Mouse (Mus musculus) midbrain, embryonic 14.5 days (tissue): ENCODE results near the gene Arhgef17. TPM values are rescaled to one million over a fixed set of nuclear protein-coding genes. Genes with fewer than 3 reads are reported as not detected.

Source experiments
- ATAC-seq: fragments of 200-750 bp; cut with Nextera tagmentation; 2 replicates; pipeline ENCODE4 v1.8.0; 2017; ENCODE audit warnings: moderate number of reproducible peaks, moderate library complexity; ENCODE audit not compliant: low FRiP score, low TSS enrichment
- DNase-seq: peaks from one replicate; pipeline ENCODE4 v3.0.0-alpha.2; 2015
- H3K27ac ChIP-seq: fragments of 300-500 bp; sonication (generic); replicated peaks from 2 replicates; pipeline ENCODE4 v1.5.1; 2014; ENCODE audit warnings: mild to moderate bottlenecking, low read depth, low read length, moderate library complexity
- H3K27me3 ChIP-seq: fragments of 300-500 bp; sonication (generic); 2 replicates; pipeline ENCODE4 v1.6.1; 2014; ENCODE audit warnings: low read length, control low read depth, mixed read lengths; ENCODE audit not compliant: control insufficient read depth, insufficient read depth
- H3K36me3 ChIP-seq: fragments of 300-500 bp; sonication (generic); 2 replicates; pipeline ENCODE4 v1.6.1; 2014; ENCODE audit warnings: low read length, control low read depth; ENCODE audit not compliant: control insufficient read depth, insufficient read depth
- H3K4me1 ChIP-seq: fragments of 300-500 bp; sonication (generic); 2 replicates; pipeline ENCODE4 v1.6.1; 2014; ENCODE audit warnings: mild to moderate bottlenecking, antibody characterized with exemption, low read length, control low read depth; ENCODE audit not compliant: control insufficient read depth, insufficient read depth
- H3K4me2 ChIP-seq: fragments of 300-500 bp; sonication (generic); 2 replicates; pipeline ENCODE4 v1.6.1; 2014; ENCODE audit warnings: mild to moderate bottlenecking, low read length, moderate library complexity
- H3K4me3 ChIP-seq: fragments of 300-500 bp; sonication (generic); replicated peaks from 2 replicates; pipeline ENCODE4 v1.5.1; 2014; ENCODE audit warnings: low read depth, low read length
- H3K9ac ChIP-seq: fragments of 300-500 bp; sonication (generic); replicated peaks from 2 replicates; pipeline ENCODE4 v1.6.1; 2014; ENCODE audit warnings: mild to moderate bottlenecking, low read length, moderate library complexity
- H3K9me3 ChIP-seq: fragments of 300-500 bp; sonication (generic); 2 replicates; pipeline ENCODE4 v1.6.1; 2016; ENCODE audit warnings: low read length, control low read depth, mixed read lengths; ENCODE audit not compliant: control insufficient read depth
- WGBS: fragments of 180-500 bp; shearing (Covaris S2); extraction: QIAGEN DNeasy Blood & Tissue Kit; methylation state at CpG from one replicate; pipeline ENCODE4 v1.1.7; 2014; 5-methylcytosine and 5-hydroxymethylcytosine counted together
- polyA plus RNA-seq: library from polyadenylated mRNA; unstranded; fragments of >200 nt; fragmentation: Nextera tagmentation; extraction: Ambion mirVana; gene quantifications from 2 replicates; pipeline ENCODE4 v1.2.1, GENCODE M21; 2014

Arhgef17 gene
- 12.1 and 13.2 TPM in 2 replicates for polyA plus RNA-seq

DNA sequence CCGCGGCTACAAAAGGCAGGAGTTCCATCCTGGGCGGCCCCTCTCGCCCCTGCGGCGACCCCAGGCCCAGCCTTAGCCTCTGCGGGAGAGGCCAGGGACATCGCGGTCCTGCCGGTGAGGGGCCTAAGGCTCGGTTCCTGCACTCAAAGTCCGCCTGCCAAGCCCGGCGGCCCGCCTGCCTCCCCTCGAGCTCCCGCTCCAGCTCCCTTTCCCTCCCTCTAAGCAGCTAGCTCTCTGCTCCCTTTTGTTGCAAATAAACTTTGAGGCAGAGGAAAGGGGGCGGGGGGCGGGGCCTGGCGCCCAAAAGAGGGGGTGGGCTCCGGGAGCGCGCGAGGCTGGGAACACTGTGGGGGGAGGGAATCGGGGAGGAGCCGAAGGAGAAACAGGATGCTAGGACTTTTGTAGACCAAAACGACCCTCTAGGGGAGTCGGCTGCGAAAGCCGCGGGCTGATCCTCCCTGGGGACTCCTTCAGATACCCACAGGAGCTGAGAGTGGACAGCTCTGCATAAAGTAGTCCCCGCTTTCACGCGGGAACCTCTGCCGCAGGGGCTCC lies at the start of gene Arhgef17:
Gene Arhgef17 (minus strand): TSS at position 182 of the 555 bp plus-strand sequence.
- Histone ChIP-seq H3K4me1 (peaks cover 18% of the 10 kb centered on the region), H3K9me3 (no peaks in the 10 kb centered on the region), H3K27me3 (peaks cover 32% of the 10 kb centered on the region), H3K4me2 (peak within 1 kb of the TSS; percentile 81), H3K27ac (peak within 1 kb of the TSS; percentile 63), H3K4me3 (peak within 1 kb of the TSS; percentile 36), H3K9ac (peak within 1 kb of the TSS; percentile 50), H3K36me3 (no peaks in the 10 kb centered on the region)
- WGBS: under 1% methylated on average over 34 of the region's 35 CpGs
- peak; percentile 76 for DNase-seq
- ATAC-seq: peak; percentile 62

DNA sequence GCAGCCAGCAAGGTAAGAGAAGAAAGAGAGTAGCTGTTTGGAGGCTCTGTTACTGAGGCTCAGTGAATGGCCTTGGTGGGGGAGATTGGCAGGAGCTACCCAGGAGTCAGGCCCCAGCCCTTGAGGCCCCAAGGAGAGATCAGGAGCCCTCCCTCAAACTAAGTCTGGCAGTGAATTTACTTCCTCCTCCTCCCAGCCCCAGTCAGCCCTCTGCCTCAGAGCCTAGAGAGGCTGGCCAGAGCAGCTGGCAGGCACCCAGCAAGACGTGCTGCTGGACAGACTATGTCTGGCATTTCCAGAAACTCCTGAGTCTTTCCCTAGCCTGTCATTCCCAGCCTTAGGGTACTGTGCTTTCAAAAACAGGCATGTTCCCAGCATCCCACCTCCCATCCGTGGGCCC lies 47.3 kb upstream of the Arhgef17 start:
- no peaks in the 10 kb centered on the region for H3K36me3 ChIP-seq
- H3K27ac ChIP-seq: no peak overlapping the region
- no peaks in the 10 kb centered on the region for H3K9me3 ChIP-seq
- H3K27me3 ChIP-seq: peaks cover 4% of the 10 kb centered on the region
- DNase-seq (peak; percentile 33), ATAC-seq (no peak)
- H3K4me2 ChIP-seq: no peak overlapping the region
- H3K9ac ChIP-seq: no peak overlapping the region
- H3K4me1 ChIP-seq: peaks cover 5% of the 10 kb centered on the region; the same call in 1 of the 2 replicates
- WGBS: 40% methylated on average over 2 of the region's 2 CpGs
- H3K4me3 ChIP-seq: no peak overlapping the region

DNA sequence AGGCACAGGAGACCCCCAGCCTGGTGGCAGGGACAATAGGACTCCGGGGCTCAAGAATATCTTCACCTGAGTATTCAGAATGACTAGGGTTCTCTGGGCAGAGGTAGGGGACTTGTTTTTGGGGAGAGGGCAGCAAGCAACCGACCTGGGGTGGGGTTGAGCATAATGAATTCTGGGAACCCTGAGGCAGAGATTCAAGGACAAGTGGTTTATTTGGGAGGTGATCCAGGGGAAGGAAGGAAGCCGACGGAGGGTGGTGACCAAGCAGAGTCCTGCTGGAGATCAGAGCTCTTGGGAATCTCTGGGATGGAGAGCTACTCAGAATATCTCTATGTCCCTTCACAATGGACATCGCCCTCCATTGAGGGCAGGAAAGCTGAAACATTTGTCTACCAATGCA lies 46.3 kb upstream of the Arhgef17 start:
- ATAC-seq: no peak

DNA sequence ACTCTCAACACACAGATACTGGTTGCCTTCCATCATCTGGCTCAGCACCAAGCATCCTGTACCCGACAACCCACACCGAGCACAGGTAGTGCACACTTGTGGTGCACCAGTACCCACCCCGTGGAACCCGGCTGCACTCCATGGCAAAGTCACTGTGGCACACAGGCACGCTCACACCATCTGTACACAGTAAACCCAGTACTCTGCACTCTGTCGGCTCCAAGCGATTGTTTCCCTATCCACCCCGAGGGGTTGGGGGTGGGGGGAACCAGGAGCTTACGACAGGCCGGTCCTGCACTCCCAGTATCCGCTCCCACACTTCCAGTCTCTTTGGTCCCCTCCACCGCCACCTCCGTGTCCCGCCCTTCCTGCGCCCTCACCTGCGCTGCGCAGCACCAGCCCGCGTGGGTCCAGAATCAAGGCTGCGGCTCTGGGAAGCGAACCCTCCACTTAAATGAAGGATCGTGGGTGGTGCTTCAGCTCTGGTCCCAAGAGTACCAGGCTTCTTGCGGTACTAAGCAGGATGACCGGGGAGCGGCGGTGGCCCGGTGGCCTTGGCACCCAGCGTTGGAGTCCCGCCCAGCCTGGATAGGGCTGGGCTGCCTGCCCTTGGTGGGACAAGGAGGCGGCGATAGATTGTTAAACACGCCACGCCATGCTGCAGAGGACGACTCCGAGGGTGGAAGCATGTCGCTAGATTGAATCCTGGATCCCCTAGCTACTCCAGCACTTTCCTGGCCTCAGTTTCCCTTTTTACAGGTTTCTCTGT lies 42.4 kb upstream of the Arhgef17 start, which contains the start of gene P2ry6:
Gene P2ry6 (minus strand): TSS at position 515 of the 769 bp plus-strand sequence.
- H3K4me3 ChIP-seq: peak within 1 kb of the TSS; percentile 25
- ATAC-seq: no peak; the same call in 1 of the 2 replicates
- no peaks in the 10 kb centered on the region for H3K9me3 ChIP-seq
- DNase-seq: peak; percentile 39
- no peaks in the 10 kb centered on the region for H3K36me3 ChIP-seq
- H3K4me1 ChIP-seq: peaks cover 5% of the 10 kb centered on the region; the same call in 1 of the 2 replicates
- WGBS: 5% methylated on average over 36 of the region's 36 CpGs
- no peak within 1 kb of the TSS for H3K27ac ChIP-seq
- peak within 1 kb of the TSS; percentile 31 for H3K9ac ChIP-seq
- H3K27me3 ChIP-seq: peaks cover 17% of the 10 kb centered on the region
- peak within 1 kb of the TSS; percentile 53 for H3K4me2 ChIP-seq

More for the DNA sequence above, 46.3 kb upstream of the Arhgef17 start:
- peaks cover 14% of the 10 kb centered on the region for H3K27me3 ChIP-seq
- H3K36me3 ChIP-seq: no peaks in the 10 kb centered on the region
- DNase-seq: no peak
- 85% methylated on average over 5 of the region's 5 CpGs for WGBS
- H3K4me3 ChIP-seq: no peak overlapping the region
- no peaks in the 10 kb centered on the region for H3K9me3 ChIP-seq
- no peak overlapping the region for H3K4me2 ChIP-seq
- H3K9ac ChIP-seq: no peak overlapping the region
- H3K4me1 ChIP-seq: peaks cover 5% of the 10 kb centered on the region; the same call in 1 of the 2 replicates
- no peak overlapping the region for H3K27ac ChIP-seq

DNA sequence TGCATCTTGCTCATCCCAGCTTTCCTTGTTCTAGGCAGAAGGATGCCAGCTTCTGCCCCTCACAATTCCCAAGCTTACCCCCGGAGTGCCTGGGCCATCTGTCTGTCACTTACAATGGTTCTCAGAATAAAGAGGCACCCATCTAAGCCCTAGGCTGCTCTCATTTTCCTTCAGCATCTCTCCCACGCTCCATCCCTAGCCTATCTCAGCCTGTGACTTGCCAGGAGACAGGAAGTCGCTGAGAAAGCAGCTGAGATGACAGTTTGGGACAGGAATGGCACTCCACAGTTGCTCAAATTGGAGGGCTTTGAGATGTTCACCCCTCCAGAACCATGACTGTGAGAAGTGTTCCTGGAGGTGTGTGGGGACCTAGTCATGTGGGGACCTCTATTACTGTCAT lies 41.0 kb upstream of the Arhgef17 start:
- Histone ChIP-seq H3K27ac (no peak overlapping the region), H3K4me1 (peaks cover 5% of the 10 kb centered on the region; the same call in 1 of the 2 replicates), H3K4me2 (no peak overlapping the region), H3K9ac (no peak overlapping the region), H3K9me3 (no peaks in the 10 kb centered on the region), H3K36me3 (no peaks in the 10 kb centered on the region), H3K4me3 (no peak overlapping the region), H3K27me3 (peaks cover 17% of the 10 kb centered on the region)
- 43% methylated on average over 3 of the region's 3 CpGs for WGBS
- DNase-seq (no peak), ATAC-seq (no peak)

DNA sequence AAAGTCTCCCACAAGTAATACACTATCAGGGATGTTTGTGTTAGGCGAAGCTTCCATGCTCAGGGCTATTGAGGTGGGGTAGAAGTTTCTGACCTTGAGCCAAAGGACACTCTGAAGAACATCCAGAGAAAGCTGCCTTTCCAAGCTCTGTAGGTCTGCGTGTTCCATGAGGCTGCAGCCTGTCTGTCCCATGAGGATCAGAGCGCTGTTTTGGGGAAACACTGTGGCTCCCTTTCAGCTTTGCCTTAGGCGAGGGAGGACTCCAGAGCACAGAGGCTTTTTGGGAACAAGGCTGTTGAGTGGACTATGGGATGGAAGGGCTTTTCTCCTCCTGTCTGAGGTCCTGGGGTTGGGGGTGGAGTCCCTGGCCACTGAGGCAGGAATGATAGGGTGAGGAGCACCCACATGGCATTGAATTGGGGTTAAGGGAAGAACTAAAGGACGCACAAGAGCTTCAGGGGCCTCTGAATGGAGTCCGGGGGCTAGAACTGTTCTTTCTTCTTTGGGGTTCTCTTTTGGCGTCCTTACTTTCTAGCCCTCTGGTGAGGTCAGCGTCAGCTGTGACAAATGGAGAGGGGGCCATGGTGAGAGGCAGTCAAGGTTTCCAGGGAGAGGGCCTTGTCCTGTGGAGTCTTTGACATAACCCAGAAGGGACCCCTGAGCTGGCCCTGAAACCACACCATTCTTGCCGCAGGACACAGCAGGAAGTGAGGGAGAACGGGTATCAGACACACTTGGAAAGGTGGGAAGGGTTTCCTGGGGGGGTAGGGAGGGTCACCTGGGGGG lies 37.2 kb upstream of the Arhgef17 start:
- H3K27ac ChIP-seq: no peak overlapping the region
- H3K27me3 ChIP-seq: peaks cover 12% of the 10 kb centered on the region
- H3K9ac ChIP-seq: no peak overlapping the region
- ATAC-seq: no peak
- no peaks in the 10 kb centered on the region for H3K36me3 ChIP-seq
- no peaks in the 10 kb centered on the region for H3K4me1 ChIP-seq
- no peak for DNase-seq
- H3K9me3 ChIP-seq: no peaks in the 10 kb centered on the region
- no peak overlapping the region for H3K4me3 ChIP-seq
- WGBS: 84% methylated on average over 10 of the region's 10 CpGs
- no peak overlapping the region for H3K4me2 ChIP-seq

DNA sequence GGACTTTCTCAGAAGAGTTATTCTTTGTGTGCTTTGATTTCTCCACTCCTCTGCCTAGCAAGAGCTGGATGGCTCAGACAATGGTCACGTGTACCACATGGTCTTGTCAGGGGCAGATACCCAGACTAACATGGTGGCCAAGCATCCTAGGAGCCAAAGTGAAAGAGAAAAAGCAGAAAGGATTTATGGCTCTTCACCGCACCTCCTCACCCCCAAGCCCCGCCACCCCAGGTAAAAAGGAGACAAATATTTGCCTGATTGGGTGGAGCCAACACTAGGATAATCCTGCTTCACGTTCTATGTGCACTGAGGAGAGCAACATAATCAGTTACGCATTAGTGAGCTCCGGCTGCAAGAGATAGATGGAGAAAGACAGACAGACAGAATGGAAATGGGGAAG lies 36.5 kb upstream of the Arhgef17 start:
- H3K9me3 ChIP-seq: no peaks in the 10 kb centered on the region
- ATAC-seq (no peak), DNase-seq (no peak)
- 72% methylated on average over 6 of the region's 6 CpGs for WGBS
- no peak overlapping the region for H3K27ac ChIP-seq
- H3K4me2 ChIP-seq: no peak overlapping the region
- H3K9ac ChIP-seq: no peak overlapping the region
- no peaks in the 10 kb centered on the region for H3K36me3 ChIP-seq
- peaks cover 5% of the 10 kb centered on the region; the same call in 1 of the 2 replicates for H3K27me3 ChIP-seq
- no peak overlapping the region for H3K4me3 ChIP-seq
- no peaks in the 10 kb centered on the region for H3K4me1 ChIP-seq

DNA sequence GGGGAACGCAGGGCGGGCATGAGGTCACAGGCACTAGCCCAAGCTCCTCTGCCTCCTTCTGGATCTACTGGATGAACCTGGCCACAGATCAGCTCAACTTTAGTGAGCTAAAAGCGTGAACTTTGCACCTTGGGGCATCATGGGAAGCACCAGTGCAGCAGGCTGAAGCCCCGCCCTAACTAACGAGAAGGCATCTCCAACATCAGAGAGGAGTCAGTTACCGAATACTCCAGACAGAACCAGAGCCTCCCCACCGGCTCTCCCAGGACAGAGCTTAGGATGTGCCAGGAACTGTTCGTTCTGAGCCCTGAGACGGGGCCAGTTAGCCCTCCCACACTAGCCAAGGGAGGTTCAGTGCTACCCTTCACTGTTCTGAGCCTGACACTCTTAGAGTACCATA lies 35.9 kb upstream of the Arhgef17 start:
- H3K4me1 ChIP-seq: 0 out of 2 replicates have a peak, but pooled peaks cover 4% of the 10 kb centered on the region
- ATAC-seq (no peak), DNase-seq (no peak)
- no peaks in the 10 kb centered on the region for H3K9me3 ChIP-seq
- H3K27ac ChIP-seq: no peak overlapping the region
- 85% methylated on average over 9 of the region's 9 CpGs for WGBS
- no peak overlapping the region for H3K4me3 ChIP-seq
- H3K9ac ChIP-seq: no peak overlapping the region
- H3K4me2 ChIP-seq: no peak overlapping the region
- H3K36me3 ChIP-seq: no peaks in the 10 kb centered on the region
- H3K27me3 ChIP-seq: no peaks in the 10 kb centered on the region
